Mouse (Mus musculus) E14TG2a.4 (cell line): Measurements from ENCODE around the gene Fubp1.

Experiments used
- CTCF ChIP-seq: conservative IDR thresholded peaks from 2 replicates; pipeline ENCODE4 v1.5.1; 2014; ENCODE audit warnings: low read length
- NANOG ChIP-seq: IDR thresholded peaks from 2 replicates; pipeline ENCODE4 v1.6.1; 2014; ENCODE audit warnings: borderline replicate concordance, low read length, mixed read lengths
- POU5F1 ChIP-seq: IDR thresholded peaks from 2 replicates; pipeline ENCODE4 v1.6.1; 2014; ENCODE audit warnings: low read length, borderline replicate concordance

DNA sequence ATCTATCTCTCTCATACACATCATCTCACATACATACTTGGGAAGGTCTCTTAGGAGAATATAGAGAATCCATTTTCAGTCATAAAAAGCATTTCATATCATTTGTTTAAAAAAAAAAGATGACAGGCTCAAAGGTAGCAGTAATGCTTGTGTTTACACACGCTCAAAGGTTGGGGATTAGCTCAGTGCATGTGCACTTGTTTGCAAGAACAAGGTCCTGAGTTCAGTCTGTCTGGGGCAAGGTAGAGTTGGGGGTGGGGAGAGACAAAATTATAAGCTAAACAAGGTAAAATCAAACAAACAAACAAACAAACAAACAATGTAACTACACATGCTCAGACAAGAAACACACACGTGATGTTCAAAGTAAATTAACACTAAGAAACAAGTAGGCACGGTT lies 9.0 kb upstream of the Fubp1 start:
- TF ChIP-seq CTCF, result no peak
- no peak for TF ChIP-seq POU5F1
- no peak for TF ChIP-seq NANOG
